Mouse (Mus musculus): Measurements from ENCODE around the gene Zfp629. TPM values are rescaled to one million over a fixed set of nuclear protein-coding genes. Genes with fewer than 3 reads are reported as not detected.

Gene Zfp629
- 1.7 TPM for polyA plus RNA-seq (2017; shearing (Covaris generic))

DNA sequence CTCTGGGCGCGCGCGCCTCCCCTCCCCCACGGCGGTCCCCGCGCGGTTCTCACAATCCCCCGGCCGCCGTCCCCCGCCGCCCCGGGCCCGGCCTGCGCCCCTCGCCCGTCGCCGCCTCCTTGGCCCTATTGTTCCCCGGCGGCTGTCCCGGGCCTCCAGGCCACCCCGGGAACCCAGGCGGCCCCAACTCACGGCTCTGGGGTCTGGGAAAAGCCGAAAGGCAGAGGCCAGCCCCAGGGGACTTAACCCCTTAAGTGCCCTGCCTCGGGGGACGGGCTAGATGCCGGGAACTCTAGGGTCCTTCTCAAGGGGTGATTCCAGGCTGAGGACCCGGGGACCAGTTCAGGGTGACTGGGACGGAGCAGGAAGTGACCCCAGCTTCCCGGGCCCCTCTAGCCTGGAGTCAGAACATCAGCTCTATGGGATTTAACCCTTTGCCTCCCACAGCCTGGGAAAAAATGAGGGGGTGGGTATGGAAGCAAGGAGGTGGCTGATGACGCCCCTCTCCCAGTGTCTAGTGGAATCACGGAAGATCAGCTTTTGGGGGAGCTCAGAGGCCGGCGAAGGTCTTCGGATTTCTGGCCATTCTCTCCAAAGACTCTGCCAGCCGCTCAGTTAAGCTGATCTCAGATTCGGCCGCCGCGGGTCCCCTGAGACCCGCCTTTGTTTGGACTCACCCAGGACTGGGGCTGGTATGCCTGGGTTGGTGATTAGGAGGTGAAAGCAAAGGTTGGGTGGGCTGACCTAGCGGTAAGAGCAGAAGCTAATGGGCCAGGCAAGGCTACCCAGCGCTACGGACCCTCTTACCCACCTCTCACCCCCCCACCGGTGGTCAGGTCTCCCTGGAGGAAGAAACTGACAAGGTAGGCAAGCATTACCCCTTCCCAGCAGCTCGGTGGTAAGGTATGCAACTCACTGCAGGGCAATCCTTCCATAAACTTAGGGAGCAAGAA, at the start of gene Zfp629:
Gene Zfp629, minus strand, starts transcription at position 907 of the 953 bp plus-strand sequence.

DNA sequence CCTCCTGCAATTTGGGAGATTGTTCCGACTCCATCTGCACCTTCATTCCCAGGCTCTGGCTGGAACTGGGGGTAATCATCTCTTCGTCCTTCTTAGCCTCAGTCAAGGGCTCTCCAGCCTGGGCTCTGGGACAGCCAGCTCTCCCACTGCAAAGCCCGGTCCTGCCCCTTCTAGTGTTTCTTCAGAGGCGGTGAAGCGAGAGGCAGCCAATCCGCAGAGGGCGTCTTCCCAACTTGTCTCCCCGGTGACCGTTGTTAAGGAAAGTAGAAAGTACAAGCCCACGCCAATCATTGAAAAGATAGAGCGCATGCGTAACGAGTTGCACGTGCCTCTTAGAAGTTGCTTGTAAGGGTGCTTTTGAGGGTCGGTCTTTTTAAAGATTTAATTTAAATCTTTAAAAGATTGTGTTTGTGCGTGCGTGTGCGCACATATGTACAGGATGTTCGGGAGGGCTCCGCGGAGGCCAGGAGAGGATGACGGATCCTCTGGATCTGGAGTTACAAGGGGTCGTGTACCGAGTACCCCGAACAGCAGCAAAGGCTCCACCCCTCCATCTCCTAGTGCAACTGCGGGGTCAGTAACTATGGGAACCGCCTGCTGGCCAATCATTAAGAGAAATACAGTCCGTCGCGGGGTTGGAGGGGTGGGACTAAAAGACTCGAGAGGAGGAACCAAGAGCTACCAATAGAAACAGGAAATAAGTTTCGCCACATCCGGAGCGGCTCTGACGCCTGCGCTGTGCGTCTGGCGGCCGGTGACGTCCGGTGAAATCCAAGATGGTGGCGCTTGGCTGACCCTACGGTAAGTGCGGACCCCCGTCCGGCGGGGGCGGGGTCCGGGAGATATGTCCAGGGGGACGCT, 27.4 kb downstream of the Zfp629 start, which contains the start of the genes Ccdc189 and Rnf40:
Gene Ccdc189, minus strand, starts transcription at position 585 of the 861 bp plus-strand sequence.
Gene Rnf40, plus strand, starts transcription at position 757 of the 861 bp plus-strand sequence.

GRCm38 (mm10) chr7:127572895-127573471, 42.6 kb downstream of the Zfp629 start, which contains the start of gene Phkg2:
Phkg2 (plus strand) TSS chr7:127573340.

DNA sequence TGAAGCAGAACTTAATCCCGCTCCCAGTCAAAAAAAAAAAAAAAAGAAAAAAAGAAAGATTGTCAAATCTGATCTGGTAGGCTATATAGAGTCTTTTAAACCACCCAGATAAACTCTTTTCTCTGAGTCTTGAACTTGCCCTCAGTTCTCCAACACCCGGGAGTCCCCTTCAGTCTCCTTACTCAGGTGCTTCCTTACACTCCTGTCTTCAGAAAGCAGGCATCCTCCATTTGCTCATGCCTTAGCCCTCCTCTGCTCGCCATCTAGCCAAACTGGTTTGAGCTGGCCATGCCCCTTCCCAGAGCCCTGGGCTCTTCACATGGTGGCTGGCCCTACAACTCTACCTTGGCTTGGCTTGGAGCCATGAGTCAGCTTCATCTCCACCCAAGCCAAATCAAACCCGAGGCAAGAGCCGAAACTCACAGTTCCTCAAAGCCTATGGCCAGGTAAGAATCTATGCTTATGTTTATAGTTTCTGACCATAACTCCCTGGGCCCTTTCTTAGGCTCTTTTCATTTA, 54.2 kb downstream of the Zfp629 start, which contains the start of gene Tmem265:
Gene Tmem265, plus strand, starts transcription at position 51 of the 519 bp plus-strand sequence.

Other genes starting within 250 kb of the Zfp629 start
- 19.6 TPM for gene Zfp747, start 239.7 kb downstream of the Zfp629 start, polyA plus RNA-seq (2017; shearing (Covaris generic))
- 5.6 TPM for gene 9130019O22Rik, start 228.6 kb downstream of the Zfp629 start, polyA plus RNA-seq (2017; shearing (Covaris generic))
- gene E430018J23Rik, start 222.2 kb downstream of the Zfp629 start, polyA plus RNA-seq (2017; shearing (Covaris generic)), result 3.7 TPM
- 10.0 TPM for gene Zfp764, start 209.0 kb downstream of the Zfp629 start, polyA plus RNA-seq (2017; shearing (Covaris generic))
- gene Zfp688, start 193.7 kb downstream of the Zfp629 start, polyA plus RNA-seq (2017; shearing (Covaris generic)), result 18.7 TPM
- gene Zfp689, start 166.6 kb downstream of the Zfp629 start, polyA plus RNA-seq (2017; shearing (Covaris generic)), result 12.1 TPM
- gene Prr14, start 156.2 kb downstream of the Zfp629 start, polyA plus RNA-seq (2017; shearing (Covaris generic)), result 122 TPM
- 16.1 TPM for gene Fbrs, start 136.6 kb downstream of the Zfp629 start, polyA plus RNA-seq (2017; shearing (Covaris generic))
- gene Srcap, start 103.8 kb downstream of the Zfp629 start, polyA plus RNA-seq (2017; shearing (Covaris generic)), result 93.5 TPM
- gene Gm42715, start 96.2 kb downstream of the Zfp629 start, polyA plus RNA-seq (2017; shearing (Covaris generic)), result 4.3 TPM
- gene Tmem265, start 54.4 kb downstream of the Zfp629 start, polyA plus RNA-seq (2017; shearing (Covaris generic)), result 10.3 TPM
- 82.7 TPM for gene Phkg2, start 42.5 kb downstream of the Zfp629 start, polyA plus RNA-seq (2017; shearing (Covaris generic))
- 0.39 TPM for gene Ccdc189, start 27.2 kb downstream of the Zfp629 start, polyA plus RNA-seq (2017; shearing (Covaris generic))
- 108 TPM for gene Rnf40, start 27.0 kb downstream of the Zfp629 start, polyA plus RNA-seq (2017; shearing (Covaris generic))
- gene Bcl7c, start 93.1 kb upstream of the Zfp629 start, polyA plus RNA-seq (2017; shearing (Covaris generic)), result 59.3 TPM
- not detected for gene Ctf1, start 96.9 kb upstream of the Zfp629 start, polyA plus RNA-seq (2017; shearing (Covaris generic))
- not detected for gene Ctf2, start 116.4 kb upstream of the Zfp629 start, polyA plus RNA-seq (2017; shearing (Covaris generic))
- gene Fbxl19, start 128.7 kb upstream of the Zfp629 start, polyA plus RNA-seq (2017; shearing (Covaris generic)), result 0.71 TPM
- 10.5 TPM for gene Orai3, start 154.0 kb upstream of the Zfp629 start, polyA plus RNA-seq (2017; shearing (Covaris generic))
- gene Setd1a, start 160.9 kb upstream of the Zfp629 start, polyA plus RNA-seq (2017; shearing (Covaris generic)), result 7.5 TPM
- gene Gm49388, start 169.8 kb upstream of the Zfp629 start, polyA plus RNA-seq (2017; shearing (Covaris generic)), result not detected
- gene Hsd3b7, start 184.8 kb upstream of the Zfp629 start, polyA plus RNA-seq (2017; shearing (Covaris generic)), result 0.79 TPM
- gene Stx4a, start 208.5 kb upstream of the Zfp629 start, polyA plus RNA-seq (2017; shearing (Covaris generic)), result 111 TPM
- 0.41 TPM for gene Stx1b, start 208.8 kb upstream of the Zfp629 start, polyA plus RNA-seq (2017; shearing (Covaris generic))

Data from effector memory CD4-positive, alpha-beta T cell, adult 5 months (primary cell).